8 mouse cellular contexts compared by ENCODE assay signal in the genomic region with DNA sequence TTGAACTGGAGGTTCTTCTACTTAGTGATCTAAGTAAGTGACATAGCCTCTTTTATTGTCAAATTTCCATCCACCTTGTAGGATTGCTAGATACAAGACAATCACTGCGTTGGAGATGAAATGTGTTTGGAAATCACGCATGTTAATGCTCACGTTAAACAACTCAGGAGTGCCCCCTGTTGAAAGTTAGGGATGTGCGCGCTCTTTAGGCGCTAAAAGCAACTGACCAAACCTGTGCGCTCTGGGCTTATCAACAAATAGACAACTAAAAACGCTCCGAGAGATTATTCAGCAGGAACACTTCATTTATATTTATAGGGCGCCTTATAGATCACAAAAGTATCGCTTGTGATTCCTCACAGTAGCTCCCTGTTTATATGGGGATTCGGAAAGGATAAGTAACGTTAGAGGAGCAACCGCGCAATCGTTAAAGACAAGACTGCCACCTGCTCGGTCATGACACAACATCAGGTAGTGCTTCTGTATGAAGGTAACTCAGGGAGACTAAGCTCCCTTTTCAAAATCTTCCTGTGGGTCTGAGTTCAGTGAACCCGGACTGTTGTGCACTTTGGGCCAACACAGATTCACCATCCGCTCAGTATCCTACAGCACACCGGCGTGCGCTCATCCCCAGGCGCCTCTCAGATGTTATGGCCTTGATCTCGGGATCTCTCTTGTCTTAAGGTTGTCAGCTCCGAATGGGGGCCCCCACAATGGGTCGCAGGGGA. TPM values are rescaled to one million over a fixed set of nuclear protein-coding genes. Genes with fewer than 3 reads are reported as not detected.
DNase-seq lines count a peak whose midpoint lies in the region; ATAC-seq and TF ChIP-seq lines count a peak whose summit lies in the region.

No protein-coding gene starts in this region.

- 1% methylated on average over 26 of the region's 26 CpGs for WGBS in heart, embryonic 13.5 days
- under 1% methylated on average over 26 of the region's 26 CpGs for WGBS in kidney, embryonic 16.5 days
- WGBS in lung, adult 2 months: under 1% methylated on average over 26 of the region's 26 CpGs
- WGBS in neural tube, embryonic 13.5 days: 1% methylated on average over 26 of the region's 26 CpGs

- TF ChIP-seq CTCF in lung, adult 2 months (IDR thresholded peaks at IDR 0.05; ENCODE audit: insufficient read depth, low read length): peak; percentile 64

- no peaks in the 10 kb centered on the region for H3K27me3 ChIP-seq in heart, embryonic 13.5 days (replicated peaks)
- no peaks in the 10 kb centered on the region for H3K27me3 ChIP-seq in kidney, embryonic 16.5 days (ENCODE audit: insufficient read depth, low read length)
- H3K27me3 ChIP-seq in neural tube, embryonic 13.5 days: no peaks in the 10 kb centered on the region

- peaks cover 24% of the 10 kb centered on the region for H3K36me3 ChIP-seq in heart, embryonic 13.5 days
- H3K36me3 ChIP-seq in kidney, embryonic 16.5 days (ENCODE audit: insufficient read depth, low read length): peaks cover 12% of the 10 kb centered on the region
- H3K36me3 ChIP-seq in neural tube, embryonic 13.5 days: peaks cover 22% of the 10 kb centered on the region

- peak overlapping the region; percentile 91 for H3K4me3 ChIP-seq in heart, embryonic 13.5 days
- peak overlapping the region; percentile 79 for H3K4me3 ChIP-seq in kidney, embryonic 16.5 days (ENCODE audit: low read length)
- peak overlapping the region; percentile 66 for H3K4me3 ChIP-seq in lung, adult 2 months (replicated peaks; ENCODE audit: extremely low read depth, low read depth, low read length)
- peak overlapping the region; percentile 81 for H3K4me3 ChIP-seq in neural tube, embryonic 13.5 days

- no peaks in the 10 kb centered on the region for H3K9me3 ChIP-seq in heart, embryonic 13.5 days
- no peaks in the 10 kb centered on the region for H3K9me3 ChIP-seq in kidney, embryonic 16.5 days (ENCODE audit: low read length)
- H3K9me3 ChIP-seq in neural tube, embryonic 13.5 days: no peaks in the 10 kb centered on the region

- DNase-seq in CD4-positive helper T cell, adult 2 months (ENCODE audit: low read depth, low spot score): peak; percentile 85
- peak; percentile 90 for DNase-seq in MN1 (ENCODE audit: low spot score)
- peak; percentile 84 for DNase-seq in embryo, embryonic 10 days (ENCODE audit: low spot score)
- DNase-seq in lung, adult 2 months: no peak
- no peak for DNase-seq in ovary, postnatal 14 days (ENCODE audit: low spot score)

- peak; percentile 2; the same call in 1 of the 2 replicates for ATAC-seq in heart, embryonic 13.5 days (ENCODE audit: extremely low read depth, insufficient number of reproducible peaks, low FRiP score, low TSS enrichment)
- peak; percentile 28 for ATAC-seq in kidney, embryonic 16.5 days (ENCODE audit: low FRiP score, low TSS enrichment)
- peak; percentile 47; the same call in 1 of the 2 replicates for ATAC-seq in neural tube, embryonic 13.5 days (ENCODE audit: low read depth)

- peak overlapping the region; percentile 75 for H3K27ac ChIP-seq in heart, embryonic 13.5 days (replicated peaks)
- peak overlapping the region; percentile 59; the same call in 1 of the 2 replicates for H3K27ac ChIP-seq in kidney, embryonic 16.5 days (ENCODE audit: low read length)
- H3K27ac ChIP-seq in neural tube, embryonic 13.5 days (replicated peaks): 0 out of 2 replicates have a peak overlapping the region, but pooled peaks have one; percentile 49

- H3K4me2 ChIP-seq in heart, embryonic 13.5 days: peak overlapping the region; percentile 97
- peak overlapping the region; percentile 92 for H3K4me2 ChIP-seq in kidney, embryonic 16.5 days (replicated peaks; ENCODE audit: low read depth, low read length)
- H3K4me2 ChIP-seq in neural tube, embryonic 13.5 days: peak overlapping the region; percentile 96

- peak overlapping the region; percentile 96 for H3K9ac ChIP-seq in heart, embryonic 13.5 days
- H3K9ac ChIP-seq in kidney, embryonic 16.5 days (replicated peaks; ENCODE audit: low read length): peak overlapping the region; percentile 94
- H3K9ac ChIP-seq in neural tube, embryonic 13.5 days: peak overlapping the region; percentile 86

- H3K4me1 ChIP-seq in heart, embryonic 13.5 days: peaks cover 38% of the 10 kb centered on the region
- peaks cover 21% of the 10 kb centered on the region for H3K4me1 ChIP-seq in kidney, embryonic 16.5 days (ENCODE audit: insufficient read depth, low read length)
- H3K4me1 ChIP-seq in lung, adult 2 months (ENCODE audit: control insufficient read depth, insufficient read depth, low read length): peaks cover 2% of the 10 kb centered on the region; the same call in 1 of the 2 replicates
- peaks cover 37% of the 10 kb centered on the region for H3K4me1 ChIP-seq in neural tube, embryonic 13.5 days (replicated peaks)

- no peak for TF ChIP-seq POLR2A in lung, adult 2 months (IDR thresholded peaks at IDR 0.05; ENCODE audit: borderline replicate concordance, extremely low read depth, low read depth, low read length)

RNA-seq across cellular contexts. Expression of gene Atg101, which starts 0.7 kb away (rescaled TPM):
- polyA plus RNA-seq in heart, embryonic 13.5 days (2015; fragmentation: Nextera tagmentation; extraction: Ambion mirVana): 50.6 and 56.1 TPM in 2 replicates
- 78.2 and 87.0 TPM in 2 replicates for polyA plus RNA-seq in kidney, embryonic 16.5 days (2015; fragmentation: Nextera tagmentation; extraction: Ambion mirVana)
- polyA plus RNA-seq in lung, adult 2 months (2012; rRNA removed): 36.1 and 38.6 TPM in 2 replicates
- 77.9 and 84.7 TPM in 2 replicates for polyA plus RNA-seq in neural tube, embryonic 13.5 days (2015; fragmentation: Nextera tagmentation; extraction: Ambion mirVana)

RNA-seq across cellular contexts. Expression of gene 6030408B16Rik, which starts 9.7 kb away (rescaled TPM):
- polyA plus RNA-seq in heart, embryonic 13.5 days (2015; fragmentation: Nextera tagmentation; extraction: Ambion mirVana): 2.4 and 3.0 TPM in 2 replicates
- polyA plus RNA-seq in kidney, embryonic 16.5 days (2015; fragmentation: Nextera tagmentation; extraction: Ambion mirVana): 23.2 and 23.9 TPM in 2 replicates
- polyA plus RNA-seq in lung, adult 2 months (2012; rRNA removed): 35.1 and 39.4 TPM in 2 replicates
- polyA plus RNA-seq in neural tube, embryonic 13.5 days (2015; fragmentation: Nextera tagmentation; extraction: Ambion mirVana): 0.43 and 0.60 TPM in 2 replicates

RNA-seq across cellular contexts. Expression of gene Nr4a1, which starts 29.3 kb away (rescaled TPM):
- 10.4 and 10.8 TPM in 2 replicates for polyA plus RNA-seq in heart, embryonic 13.5 days (2015; fragmentation: Nextera tagmentation; extraction: Ambion mirVana)
- polyA plus RNA-seq in kidney, embryonic 16.5 days (2015; fragmentation: Nextera tagmentation; extraction: Ambion mirVana): 10.8 and 11.9 TPM in 2 replicates
- 40.0 and 43.4 TPM in 2 replicates for polyA plus RNA-seq in lung, adult 2 months (2012; rRNA removed)
- polyA plus RNA-seq in neural tube, embryonic 13.5 days (2015; fragmentation: Nextera tagmentation; extraction: Ambion mirVana): 6.4 and 7.6 TPM in 2 replicates

RNA-seq across cellular contexts. Expression of gene Grasp, which starts 59.4 kb away (rescaled TPM):
- 3.8 and 4.4 TPM in 2 replicates for polyA plus RNA-seq in heart, embryonic 13.5 days (2015; fragmentation: Nextera tagmentation; extraction: Ambion mirVana)
- polyA plus RNA-seq in kidney, embryonic 16.5 days (2015; fragmentation: Nextera tagmentation; extraction: Ambion mirVana): 3.2 and 3.4 TPM in 2 replicates
- 36.6 and 58.8 TPM in 2 replicates for polyA plus RNA-seq in lung, adult 2 months (2012; rRNA removed)
- polyA plus RNA-seq in neural tube, embryonic 13.5 days (2015; fragmentation: Nextera tagmentation; extraction: Ambion mirVana): 4.4 and 4.8 TPM in 2 replicates

Comparison
In these comparisons a context has a peak if more than half of its experiments do, and no peak if none do; other contexts are left out.
1. DNase-seq: peak in CD4-positive helper T cell, adult 2 months (single experiment), MN1 (single experiment) and embryo, embryonic 10 days (single experiment); none in lung, adult 2 months (single experiment) and ovary, postnatal 14 days (single experiment).
2. Peak in every context shown above with its lines, with median percentiles within 50 percentile points of each other: ATAC-seq, H3K27ac ChIP-seq, H3K4me2 ChIP-seq, H3K4me3 ChIP-seq and H3K9ac ChIP-seq.